Mouse (Mus musculus) right cerebral cortex, adult 2 months (tissue): ENCODE data around the gene Cd79b.
A peak's percentile ranks its signal among the peaks of the same experiment; 100 is the strongest.

Source experiments
- DNase-seq, 2 experiments: peaks; one replicate each; pipeline ENCODE4 v3.0.0; 2021 to 2022; ENCODE audit warnings: low spot score in 2 of 2

Gene Cd79b

DNA sequence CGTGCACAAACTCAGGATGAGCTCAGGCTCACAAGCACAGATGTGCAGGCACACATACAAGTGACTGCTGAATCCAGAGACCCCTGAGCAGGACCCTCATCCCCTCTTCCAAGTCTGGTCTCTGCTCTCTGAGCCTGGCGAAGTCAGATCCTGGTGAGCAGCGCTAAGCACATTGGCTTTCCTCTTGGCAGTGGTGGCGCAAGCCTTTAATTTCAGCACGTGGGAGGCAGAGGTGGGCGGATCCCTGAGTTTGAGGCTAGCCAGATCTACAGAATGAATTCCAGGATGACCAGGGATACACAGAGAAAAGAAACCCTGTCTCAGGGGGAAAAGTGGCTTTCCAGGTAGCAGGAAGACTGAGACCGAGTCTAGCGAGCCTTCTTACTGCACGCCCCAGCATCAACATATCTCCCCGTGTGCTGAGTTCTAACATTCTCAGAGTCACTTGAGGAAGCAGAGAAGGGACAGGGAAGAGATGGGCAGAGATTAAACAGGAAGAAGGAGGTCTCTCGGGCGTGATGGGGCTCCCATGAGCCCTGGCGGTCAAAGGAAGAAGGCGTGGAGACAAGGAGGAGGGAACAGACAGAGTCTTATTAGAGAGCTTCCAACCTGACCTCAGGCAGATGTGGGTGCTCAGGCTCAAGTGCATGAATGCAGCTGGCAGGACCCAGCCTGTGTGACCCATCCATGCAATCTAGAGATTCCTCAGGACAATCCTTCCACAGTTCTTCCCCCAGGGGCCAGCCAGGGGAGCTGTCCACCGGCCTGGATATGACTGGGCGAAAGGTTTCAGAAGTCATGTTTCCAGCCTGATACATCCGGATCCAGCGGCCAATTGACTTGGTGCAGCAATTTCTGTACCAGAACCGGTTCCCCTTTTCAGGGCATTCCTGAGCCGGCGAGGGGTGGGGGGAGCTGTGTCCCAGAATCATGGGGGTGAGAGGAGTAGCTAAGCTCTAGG lies 4.1 kb upstream of the Cd79b start:
- peak; percentile 19 to 46 for DNase-seq

DNA sequence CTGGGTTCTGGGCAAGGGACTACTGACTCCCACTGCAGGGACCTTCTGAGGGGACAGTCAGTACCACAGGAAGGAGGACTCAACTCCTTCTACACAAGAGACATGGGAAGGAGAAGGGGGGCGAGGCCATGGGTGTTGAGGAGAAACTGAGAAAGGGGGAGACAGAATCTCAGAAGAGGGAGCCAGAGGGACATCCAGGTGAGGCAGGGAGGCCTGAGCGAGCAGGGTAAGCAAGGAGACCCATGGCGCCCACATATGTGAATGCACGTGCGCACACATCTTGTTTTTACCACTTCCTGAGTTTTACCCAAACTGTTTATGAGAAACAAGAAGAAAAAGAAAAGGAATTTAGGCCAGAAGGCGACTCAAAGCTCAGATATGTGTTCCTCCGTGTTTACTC lies 3.2 kb upstream of the Cd79b start:
- DNase-seq, result no peak

DNA sequence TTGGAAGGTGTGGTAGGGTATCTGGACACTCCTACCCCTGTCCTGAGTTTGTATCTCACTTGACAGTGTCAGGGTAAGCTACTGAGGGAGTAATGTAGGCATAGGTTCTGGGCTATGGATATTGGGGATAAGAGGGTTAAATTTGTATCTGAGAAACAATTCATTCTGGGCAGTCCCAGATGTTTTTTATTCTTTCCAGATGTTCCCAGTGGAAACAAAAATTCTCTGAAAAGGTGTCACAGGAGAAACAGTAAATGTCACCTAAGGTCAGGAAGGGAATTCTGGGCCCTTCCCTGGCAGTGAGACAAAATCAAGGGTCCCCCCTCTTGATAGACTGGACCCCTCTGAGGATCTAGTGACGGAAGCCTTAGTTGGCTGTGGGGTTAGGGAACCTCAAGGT lies 1.9 kb upstream of the Cd79b start:
- no peak for DNase-seq

DNA sequence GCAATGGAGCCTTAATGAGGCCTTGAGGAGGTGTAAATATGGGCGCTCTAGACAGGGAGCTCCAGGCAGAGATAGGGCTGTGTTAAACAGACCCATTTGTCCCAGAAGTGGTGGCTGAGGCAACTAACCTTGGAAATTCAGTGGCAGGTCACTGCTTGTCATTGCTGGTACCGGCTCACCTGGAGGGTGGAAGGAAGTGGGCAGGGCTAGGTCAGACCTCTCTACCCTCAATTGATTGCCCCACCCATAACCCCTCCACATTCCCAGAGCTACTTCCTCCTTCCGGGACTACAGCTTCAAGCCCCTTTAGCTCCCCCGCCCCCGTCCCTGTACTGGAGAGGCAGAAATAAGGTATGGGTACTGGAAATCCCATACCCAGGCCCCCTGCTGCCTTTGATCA lies 1.0 kb downstream of the Cd79b start:
- no peak for DNase-seq

DNA sequence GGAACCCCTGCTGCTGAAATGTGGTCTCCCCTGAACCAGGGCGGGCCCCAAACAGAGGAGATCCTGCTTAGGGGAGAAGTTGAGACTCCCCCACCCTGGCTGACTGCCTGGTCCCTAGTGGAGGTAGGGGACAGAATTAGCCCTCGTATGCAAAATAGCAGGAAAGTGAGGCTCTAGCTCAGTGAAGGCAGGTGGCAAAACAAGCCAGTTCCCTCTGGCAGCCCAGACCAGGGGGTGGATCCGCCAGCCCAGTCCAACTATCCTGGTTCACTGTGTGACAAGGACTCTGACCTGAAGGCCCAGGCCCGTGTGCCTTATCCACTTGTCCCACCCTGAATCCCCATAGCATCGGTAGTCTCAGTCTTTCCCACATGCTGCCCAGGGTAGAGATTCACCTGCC lies 4.4 kb downstream of the Cd79b start:
- no peak for DNase-seq

DNA sequence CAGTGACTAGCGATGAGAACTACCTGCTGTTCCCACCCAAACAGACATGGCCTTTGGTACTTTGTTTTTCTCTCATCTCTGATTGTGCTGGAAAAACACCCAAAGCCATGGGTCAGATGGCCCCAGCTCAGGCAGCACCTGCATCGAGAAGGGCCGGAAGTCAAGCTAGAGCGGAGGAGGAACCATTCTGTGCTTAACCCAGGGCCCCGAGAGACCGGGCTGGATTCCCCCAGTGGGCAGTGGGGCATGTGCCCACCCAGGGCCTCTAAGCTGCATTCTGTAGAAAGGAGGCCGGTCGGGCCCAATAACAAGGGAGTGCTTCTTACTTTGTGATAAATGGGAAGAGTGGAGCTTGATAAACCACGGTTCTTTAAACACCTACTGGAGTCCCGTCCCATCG lies 6.4 kb downstream of the Cd79b start:
- DNase-seq, result no peak

DNA sequence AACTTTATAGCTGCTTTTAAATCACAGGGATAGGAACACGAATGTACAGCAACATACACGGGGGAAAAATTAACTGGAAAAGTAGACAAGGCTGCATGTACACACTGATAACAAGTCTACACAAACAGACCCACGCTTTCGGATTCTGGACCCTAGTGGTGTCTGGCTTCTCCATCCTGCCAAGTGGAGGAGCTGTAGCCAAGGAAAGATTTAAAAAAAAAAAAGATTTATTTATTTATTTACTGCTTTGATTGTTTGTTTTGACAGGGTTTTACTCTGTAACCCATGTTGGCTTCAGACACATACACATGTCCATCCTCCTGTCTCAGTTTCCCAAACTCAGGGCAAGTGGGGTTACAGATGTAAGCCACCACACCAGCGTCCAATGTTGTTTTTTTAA lies 7.1 kb downstream of the Cd79b start:
- no peak for DNase-seq

DNA sequence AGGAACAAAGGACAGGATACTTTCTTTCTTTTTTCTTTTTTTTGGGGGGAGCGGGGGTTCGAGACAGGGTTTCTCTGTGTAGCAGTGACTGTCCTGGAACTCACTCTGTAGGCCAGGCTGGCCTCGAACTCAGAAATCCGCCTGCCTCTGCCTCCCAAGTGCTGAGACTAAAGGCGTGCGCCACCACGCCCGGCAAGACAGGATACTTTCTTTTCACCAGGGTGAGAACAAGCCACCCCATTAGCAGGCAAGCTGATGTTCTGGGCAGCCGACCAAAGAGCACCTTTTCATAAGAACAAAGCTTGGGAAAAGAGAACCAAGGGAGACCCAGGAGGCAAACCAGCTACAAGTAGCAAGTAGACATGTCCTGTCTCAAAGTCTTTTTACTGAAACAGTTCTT lies 7.8 kb downstream of the Cd79b start:
- no peak for DNase-seq

DNA sequence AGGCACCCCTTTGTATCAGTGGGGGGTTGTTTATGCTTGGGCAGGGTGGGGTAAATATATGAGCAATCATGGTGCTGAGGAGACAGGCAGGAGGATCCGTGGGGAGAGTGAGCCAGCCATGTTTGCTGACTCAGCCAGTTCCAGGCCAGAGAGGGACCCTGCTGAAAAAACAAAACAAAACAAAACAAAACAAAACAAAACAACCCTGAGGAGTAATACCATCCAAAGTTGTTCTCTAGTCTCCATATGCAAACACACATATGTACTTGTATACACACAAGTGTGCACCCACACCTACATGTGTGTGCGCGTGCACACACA lies 8.5 kb downstream of the Cd79b start:
- DNase-seq, result no peak

DNA sequence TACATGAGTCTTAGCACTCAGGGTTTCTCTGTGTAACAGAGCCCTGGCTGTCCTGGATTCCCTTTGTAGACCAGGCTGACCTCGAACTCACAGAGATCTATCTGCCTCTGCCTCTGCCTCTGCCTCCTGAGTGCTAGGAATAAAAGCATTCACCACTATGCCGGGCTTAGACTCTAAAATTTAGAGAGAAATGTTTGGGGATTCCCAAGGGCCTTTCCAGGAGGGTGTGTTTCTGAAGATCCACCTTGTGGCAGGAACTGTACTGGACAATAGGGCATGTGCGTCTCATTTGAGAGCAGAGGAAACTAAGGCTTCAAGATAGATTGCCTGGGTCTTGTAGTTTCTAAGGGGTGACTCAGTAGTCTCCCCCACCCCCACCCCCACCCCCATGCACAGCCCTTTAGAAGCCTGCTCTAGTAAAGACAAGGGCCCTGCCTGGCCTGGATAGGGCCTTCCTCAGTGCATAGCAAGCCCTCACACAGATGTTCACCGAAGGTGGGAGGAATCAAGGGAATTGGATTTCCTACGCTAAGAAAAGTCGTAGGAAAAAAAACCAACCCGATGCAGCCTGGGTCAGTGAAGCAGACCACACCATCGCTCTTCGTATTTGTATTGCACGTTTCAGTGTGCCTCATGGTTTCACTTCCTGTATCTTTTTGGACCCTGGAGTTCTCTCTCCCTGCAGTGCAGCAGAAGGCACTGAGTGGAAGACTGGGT lies 9.1 kb downstream of the Cd79b start:
- no peak for DNase-seq

DNA sequence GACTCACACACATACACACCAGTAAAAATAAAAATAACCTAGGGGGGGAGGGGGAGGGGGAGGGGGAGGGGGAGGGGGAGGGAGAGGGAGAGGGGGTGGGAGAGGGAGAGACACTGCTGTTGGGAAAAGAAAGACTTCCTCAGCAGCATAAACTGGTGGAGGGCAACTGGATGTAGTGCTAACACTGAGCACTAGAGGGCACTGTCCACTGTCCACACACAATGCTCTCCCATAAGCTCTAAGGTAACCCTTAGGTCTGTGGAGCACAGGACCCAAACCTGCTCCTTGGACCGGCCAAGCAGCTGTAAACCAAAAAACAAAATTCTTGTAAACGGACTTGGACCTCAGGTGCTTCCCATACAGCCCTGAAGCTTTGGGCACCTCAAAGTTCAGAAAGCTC lies 11.9 kb downstream of the Cd79b start:
- DNase-seq, result peak; percentile 28 to 50

DNA sequence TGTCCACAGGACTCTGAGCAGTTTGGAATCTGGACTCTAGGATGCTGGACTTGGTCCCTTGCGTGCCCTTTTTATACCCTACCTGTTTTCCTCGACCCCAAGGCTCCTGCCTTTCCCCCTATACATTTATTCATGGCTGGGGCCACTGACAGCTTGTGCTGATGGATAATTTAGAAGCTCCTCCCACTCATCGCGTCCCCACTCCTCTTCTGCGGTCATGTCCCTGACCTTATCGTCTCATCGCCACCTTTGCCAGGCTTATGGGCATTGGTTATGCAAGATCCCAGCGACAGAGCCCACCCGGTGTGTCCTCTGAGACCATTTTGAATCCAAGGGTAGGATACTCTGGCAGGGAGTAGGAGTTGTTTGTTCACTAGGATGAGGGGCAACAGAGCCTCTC lies 12.8 kb downstream of the Cd79b start, which contains the start of gene Gh:
Gene Gh (minus strand): TSS at position 101 of the 400 bp plus-strand sequence.
- DNase-seq, result no peak

DNA sequence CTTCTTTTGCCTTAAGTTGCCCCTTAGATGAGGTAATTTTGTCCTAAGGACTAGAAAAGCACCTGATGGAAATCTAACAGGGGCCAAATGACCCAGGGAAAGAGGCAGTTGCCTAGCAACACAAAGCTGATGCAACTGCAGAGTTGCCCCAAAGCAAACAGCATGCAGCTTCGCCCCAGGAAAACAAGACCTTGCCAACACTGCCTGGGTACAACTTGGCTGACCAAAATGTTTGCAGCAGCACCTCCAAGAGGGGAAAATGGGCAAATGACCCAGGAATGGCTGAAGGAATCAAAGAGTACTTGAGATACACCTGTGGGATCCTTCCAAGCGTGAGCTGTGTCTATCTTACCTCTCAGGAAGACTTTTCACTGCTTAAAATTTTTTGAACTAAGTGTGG lies 22.7 kb downstream of the Cd79b start:
- DNase-seq, result no peak

DNA sequence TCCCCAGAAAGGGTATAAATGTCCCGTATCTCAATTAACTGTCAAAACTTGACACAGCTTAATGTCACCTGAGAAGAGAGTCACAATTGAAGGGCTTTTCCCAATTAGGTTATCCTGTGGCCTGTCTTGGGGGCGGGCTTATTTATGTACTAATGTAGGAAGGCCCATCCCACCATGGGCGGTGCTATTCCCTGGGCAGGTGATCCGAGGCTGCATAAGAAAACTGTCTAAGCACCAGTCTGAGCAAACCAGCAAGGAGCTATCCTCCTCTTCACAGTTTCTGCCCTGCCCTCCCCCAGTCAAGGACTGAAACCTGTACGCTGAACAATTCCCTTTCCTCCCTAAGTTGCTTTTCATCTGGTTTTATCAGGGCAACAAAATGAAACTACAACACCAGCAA lies 24.2 kb downstream of the Cd79b start:
- DNase-seq, result no peak

DNA sequence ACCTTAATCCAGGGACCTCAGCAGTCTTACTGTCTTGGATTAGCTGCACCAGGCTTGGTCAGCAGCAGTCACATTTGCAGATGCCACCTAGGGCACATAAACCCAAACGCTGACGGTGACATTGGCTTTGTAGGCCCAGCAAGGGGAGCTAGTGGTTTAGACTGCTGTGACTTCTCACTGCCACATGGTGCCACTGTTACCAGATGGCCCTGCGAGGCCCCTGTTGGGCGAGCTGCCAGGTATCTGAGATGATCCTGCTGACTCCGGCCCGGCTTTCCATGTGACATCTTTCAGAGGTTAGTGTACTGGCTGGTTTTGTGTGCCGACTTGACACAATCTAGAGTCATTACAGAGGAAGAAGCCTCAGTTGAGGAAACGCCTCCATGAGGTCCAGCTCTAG lies 25.2 kb downstream of the Cd79b start:
- DNase-seq, result no peak

DNA sequence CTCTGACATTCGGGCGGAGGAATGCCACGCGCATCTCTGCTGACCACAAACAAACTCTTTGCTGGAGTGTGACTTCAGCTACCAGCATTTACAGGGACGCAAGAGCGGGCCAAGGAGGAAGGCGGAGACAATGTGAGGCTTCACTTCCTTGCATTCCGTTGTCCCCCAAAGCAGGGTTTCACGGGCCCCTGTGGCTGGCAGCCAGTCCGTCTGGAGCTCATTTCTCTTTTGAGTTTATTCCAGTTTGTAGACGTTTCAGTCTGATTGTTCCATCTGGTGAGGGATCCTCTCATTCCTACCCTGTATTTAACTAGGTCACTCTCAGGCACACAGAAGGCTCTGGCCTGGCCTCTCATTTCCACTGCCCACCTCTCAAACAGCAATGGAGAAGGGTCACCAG lies 27.6 kb downstream of the Cd79b start:
- no peak for DNase-seq

DNA sequence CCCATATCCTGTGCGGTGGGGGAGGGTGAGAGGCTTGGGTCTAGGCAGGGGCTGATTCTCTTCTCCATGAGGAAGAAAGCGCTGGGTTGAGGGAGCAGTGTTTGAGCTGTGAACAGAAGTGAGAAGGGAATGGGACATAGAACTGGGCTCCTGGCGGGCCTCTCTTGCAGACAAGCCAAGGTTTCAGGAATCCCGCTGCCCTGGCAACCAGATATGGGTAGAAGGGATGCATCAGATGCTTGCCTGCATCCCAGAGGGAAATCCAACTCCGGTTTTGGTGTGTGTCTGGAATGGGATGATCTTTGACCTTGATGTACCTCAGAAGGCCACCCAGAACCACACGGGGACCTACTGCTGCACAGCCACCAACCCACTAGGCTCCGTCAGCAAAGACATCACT lies 28.4 kb downstream of the Cd79b start:
- no peak for DNase-seq

DNA sequence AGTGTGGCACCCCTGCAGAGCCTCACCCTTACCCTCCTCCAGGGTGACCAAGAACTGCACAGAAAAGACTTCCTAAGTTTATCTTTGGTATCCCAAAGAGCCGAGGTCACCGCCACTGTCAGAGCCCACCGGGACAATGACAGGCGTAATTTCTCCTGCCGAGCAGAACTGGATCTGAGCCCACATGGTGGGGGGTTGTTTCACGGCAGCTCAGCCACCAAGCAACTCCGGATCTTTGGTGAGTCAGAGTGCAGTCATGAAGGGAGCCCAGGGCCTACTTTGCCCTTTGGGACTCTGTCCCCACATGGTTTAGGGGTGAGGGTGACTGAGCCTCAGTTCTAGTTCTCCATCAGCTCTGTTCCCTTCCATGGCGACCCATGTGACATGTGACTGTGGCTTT lies 30.4 kb downstream of the Cd79b start:
- DNase-seq, result no peak

DNA sequence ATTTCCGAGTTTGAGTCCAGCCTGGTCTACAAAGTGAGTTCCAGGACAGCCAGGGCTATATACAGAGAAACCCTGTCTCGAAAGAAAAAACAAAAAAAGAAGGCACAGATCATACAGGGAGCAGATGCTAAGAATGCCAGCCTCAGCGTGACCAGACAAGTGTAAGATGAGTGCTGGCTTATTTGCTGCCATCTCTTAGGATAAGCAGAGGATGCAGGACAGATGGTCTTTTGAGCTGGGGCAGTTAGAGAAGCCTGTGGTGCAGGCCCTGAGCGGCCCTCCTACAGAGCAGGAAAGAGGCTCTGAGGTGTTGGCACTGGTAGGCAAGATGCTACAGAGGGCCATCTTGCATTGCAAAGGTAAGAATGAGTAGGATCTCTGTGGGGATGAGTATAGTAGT lies 31.2 kb downstream of the Cd79b start:
- no peak for DNase-seq

DNA sequence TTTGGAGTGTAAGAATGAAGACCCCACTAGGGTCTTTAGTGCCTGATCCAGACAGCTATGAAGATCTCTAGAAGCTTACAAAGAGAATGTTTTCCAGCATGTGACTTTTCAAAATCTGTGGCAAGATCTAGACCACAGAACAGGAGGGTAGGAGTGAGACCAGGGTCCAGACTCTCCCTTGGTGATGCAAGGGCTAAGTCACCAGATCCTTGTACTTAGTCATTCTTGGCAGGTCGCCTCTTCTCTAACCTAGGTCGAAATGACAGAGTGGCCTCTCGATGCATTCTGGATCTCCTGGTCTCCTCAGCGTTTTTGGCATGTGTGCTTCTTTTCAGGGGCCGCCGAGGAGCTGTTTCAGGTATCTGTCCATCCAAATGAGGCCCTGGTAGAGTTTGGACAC lies 32.1 kb downstream of the Cd79b start:
- no peak for DNase-seq

DNA sequence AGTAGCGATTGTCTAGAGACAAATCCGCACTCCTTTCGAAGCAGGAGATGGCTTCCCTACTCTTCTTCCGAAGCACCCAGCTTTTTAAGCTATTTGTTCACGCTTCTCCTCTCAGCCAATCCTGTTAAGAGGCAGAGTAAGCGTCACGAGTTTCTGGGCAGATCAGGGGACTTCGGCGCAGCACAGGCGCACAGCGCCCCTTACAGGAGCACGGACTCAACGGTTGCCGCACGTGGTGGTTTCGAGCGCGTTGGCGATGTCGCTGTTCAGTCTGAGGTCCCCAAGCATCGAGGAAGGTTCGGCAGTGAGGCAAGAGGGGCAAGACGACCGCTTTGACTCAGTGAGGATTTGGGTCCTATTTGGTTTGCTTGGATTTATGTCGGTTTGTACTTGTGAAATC lies 38.1 kb downstream of the Cd79b start, which contains the start of gene Tcam1:
Gene Tcam1 (plus strand): TSS at position 219 of the 400 bp plus-strand sequence.
- DNase-seq, result peak; percentile 96 to 97

DNA sequence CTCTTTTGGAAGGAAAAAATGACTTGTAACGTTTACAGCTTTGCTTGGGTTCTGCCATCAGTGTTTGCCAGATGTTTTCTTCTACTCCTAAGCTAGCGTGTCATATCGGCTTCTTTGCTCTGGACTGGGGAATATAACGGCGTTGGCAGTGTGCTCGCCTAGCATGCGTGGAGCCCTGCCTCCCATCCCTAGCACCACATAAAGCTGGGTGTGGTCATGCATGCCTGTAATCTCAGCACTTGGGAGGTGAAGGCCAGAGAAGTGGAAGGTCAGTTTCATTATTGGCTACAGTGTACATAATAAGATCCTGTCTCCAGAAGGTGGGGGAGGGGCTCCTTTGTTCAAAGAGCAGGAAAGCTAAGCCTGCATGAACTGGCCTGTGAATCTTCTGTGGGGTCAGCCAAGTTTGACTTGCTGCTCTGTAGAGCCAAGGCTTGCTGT lies 39.6 kb downstream of the Cd79b start:
- no peak for DNase-seq

DNA sequence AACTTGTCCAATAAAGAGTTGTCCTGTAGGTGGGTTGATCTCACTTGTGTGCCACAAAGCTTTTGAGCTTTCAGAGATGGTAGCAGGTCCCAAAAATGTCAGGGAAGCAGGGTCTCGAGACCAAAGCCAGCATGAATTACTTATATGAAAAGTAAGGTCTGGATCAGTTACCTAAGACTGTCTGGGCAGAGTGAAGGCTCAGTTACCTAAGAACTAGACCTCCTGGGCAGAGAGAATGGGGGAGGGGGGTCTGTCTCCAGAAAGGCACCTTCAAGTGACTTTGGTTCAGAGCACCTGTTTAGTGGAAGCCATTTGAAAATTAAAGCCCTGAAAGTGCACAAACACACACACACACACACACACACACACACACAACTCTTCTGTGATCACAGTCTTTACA lies 40.2 kb downstream of the Cd79b start:
- DNase-seq, result no peak
